Mouse (Mus musculus) limb, embryonic 11.5 days (tissue): ENCODE results near the gene Tspan14. TPM values are rescaled to one million over a fixed set of nuclear protein-coding genes. Genes with fewer than 3 reads are reported as not detected.

Experiments
- ATAC-seq: fragments of 200-750 bp; cut with Nextera tagmentation; 2 replicates; pipeline ENCODE4 v1.8.0; 2017; ENCODE audit warnings: low read depth; ENCODE audit not compliant: insufficient number of reproducible peaks, low FRiP score, low TSS enrichment
- DNase-seq: peaks from one replicate; pipeline ENCODE4 v3.0.0-alpha.2; 2015; ENCODE audit warnings: low spot score
- H3K27ac ChIP-seq: fragments of 300-500 bp; sonication (generic); replicated peaks from 2 replicates; pipeline ENCODE4 v1.5.1; 2014; ENCODE audit warnings: low read depth, mild to moderate bottlenecking, low read length
- H3K27me3 ChIP-seq: fragments of 300-500 bp; sonication (generic); 2 replicates; pipeline ENCODE4 v1.6.1; 2014; ENCODE audit warnings: mild to moderate bottlenecking, low read length, mixed read lengths; ENCODE audit not compliant: control insufficient read depth, insufficient read depth
- H3K36me3 ChIP-seq: fragments of 300-500 bp; sonication (generic); 2 replicates; pipeline ENCODE4 v1.6.1; 2014; ENCODE audit warnings: mild to moderate bottlenecking, low read length, moderate library complexity, mixed read lengths; ENCODE audit not compliant: control insufficient read depth, insufficient read depth
- H3K4me1 ChIP-seq: fragments of 300-500 bp; sonication (generic); 2 replicates; pipeline ENCODE4 v1.6.1; 2014; ENCODE audit warnings: low read length, mixed read lengths; ENCODE audit not compliant: control insufficient read depth, insufficient read depth
- H3K4me2 ChIP-seq: fragments of 300-500 bp; sonication (generic); 2 replicates; pipeline ENCODE4 v1.6.1; 2014; ENCODE audit warnings: low read depth, mild to moderate bottlenecking, moderate library complexity; ENCODE audit not compliant: severe bottlenecking
- H3K4me3 ChIP-seq: fragments of 300-500 bp; sonication (generic); 2 replicates; pipeline ENCODE4 v1.5.1; 2014; ENCODE audit warnings: low read depth, low read length
- H3K9ac ChIP-seq: fragments of 300-500 bp; sonication (generic); 2 replicates; pipeline ENCODE4 v1.6.1; 2014; ENCODE audit warnings: mild to moderate bottlenecking, low read length
- H3K9me3 ChIP-seq: fragments of 300-500 bp; sonication (generic); 2 replicates; pipeline ENCODE4 v1.6.1; 2016; ENCODE audit warnings: low read length; ENCODE audit not compliant: control insufficient read depth
- WGBS: fragments of 180-500 bp; shearing (Covaris S2); extraction: QIAGEN DNeasy Blood & Tissue Kit; methylation state at CpG from one replicate; pipeline ENCODE4 v1.1.7; 2014; 5-methylcytosine and 5-hydroxymethylcytosine counted together
- polyA plus RNA-seq: library from polyadenylated mRNA; unstranded; fragments of >200 nt; fragmentation: Nextera tagmentation; extraction: Ambion mirVana; gene quantifications from 2 replicates; pipeline ENCODE4 v1.2.1, GENCODE M21; 2014

The Tspan14 gene
- polyA plus RNA-seq, 1 experiment from 2014 or later: 87.0 TPM

GRCm38 (mm10) chr14:40914701-40915100 lies 51.9 kb downstream of the Tspan14 start:
- Histone ChIP-seq H3K27me3 (no peaks in the 10 kb centered on the region), H3K4me1 (no peaks in the 10 kb centered on the region), H3K4me2 (no peak overlapping the region), H3K27ac (no peak overlapping the region), H3K9me3 (no peaks in the 10 kb centered on the region), H3K9ac (no peak overlapping the region), H3K4me3 (no peak overlapping the region), H3K36me3 (peaks cover 2% of the 10 kb centered on the region; the same call in 1 of the 2 replicates)
- no peak for DNase-seq
- WGBS: 73% methylated on average over 3 of the region's 3 CpGs
- ATAC-seq: no peak

GRCm38 (mm10) chr14:40913709-40914108 lies 52.9 kb downstream of the Tspan14 start:
- Histone ChIP-seq H3K4me3 (no peak overlapping the region), H3K4me2 (no peak overlapping the region), H3K4me1 (no peaks in the 10 kb centered on the region), H3K36me3 (peaks cover 2% of the 10 kb centered on the region; the same call in 1 of the 2 replicates), H3K27ac (no peak overlapping the region), H3K9ac (no peak overlapping the region), H3K9me3 (no peaks in the 10 kb centered on the region), H3K27me3 (no peaks in the 10 kb centered on the region)
- ATAC-seq (no peak), DNase-seq (no peak)
- 53% methylated on average over 6 of the region's 6 CpGs for WGBS

DNA sequence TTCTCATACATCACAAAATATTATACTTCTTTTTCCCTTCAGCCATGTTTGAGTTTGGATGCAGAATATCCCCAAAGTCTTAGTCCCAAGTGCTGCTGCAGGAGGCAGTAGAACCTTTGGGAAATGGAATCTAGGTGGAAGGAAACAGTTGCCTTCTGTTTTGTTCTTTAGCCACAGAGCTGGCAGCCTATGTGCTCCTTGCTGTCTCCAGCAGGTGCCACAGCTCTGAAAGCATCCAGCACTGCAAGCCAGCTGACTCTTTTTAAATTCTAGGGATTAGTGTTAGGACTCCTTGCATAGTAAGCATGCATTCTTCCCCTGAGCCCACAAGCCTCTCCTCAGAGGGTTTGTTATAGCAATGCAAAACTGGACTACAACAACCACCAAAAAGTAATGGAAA lies 55.1 kb downstream of the Tspan14 start:
- H3K27me3 ChIP-seq: no peaks in the 10 kb centered on the region
- no peaks in the 10 kb centered on the region for H3K4me1 ChIP-seq
- no peaks in the 10 kb centered on the region for H3K9me3 ChIP-seq
- H3K9ac ChIP-seq: no peak overlapping the region
- H3K4me3 ChIP-seq: no peak overlapping the region
- ATAC-seq (no peak), DNase-seq (no peak)
- peaks cover 6% of the 10 kb centered on the region; the same call in 1 of the 2 replicates for H3K36me3 ChIP-seq
- H3K27ac ChIP-seq: no peak overlapping the region
- H3K4me2 ChIP-seq: no peak overlapping the region

DNA sequence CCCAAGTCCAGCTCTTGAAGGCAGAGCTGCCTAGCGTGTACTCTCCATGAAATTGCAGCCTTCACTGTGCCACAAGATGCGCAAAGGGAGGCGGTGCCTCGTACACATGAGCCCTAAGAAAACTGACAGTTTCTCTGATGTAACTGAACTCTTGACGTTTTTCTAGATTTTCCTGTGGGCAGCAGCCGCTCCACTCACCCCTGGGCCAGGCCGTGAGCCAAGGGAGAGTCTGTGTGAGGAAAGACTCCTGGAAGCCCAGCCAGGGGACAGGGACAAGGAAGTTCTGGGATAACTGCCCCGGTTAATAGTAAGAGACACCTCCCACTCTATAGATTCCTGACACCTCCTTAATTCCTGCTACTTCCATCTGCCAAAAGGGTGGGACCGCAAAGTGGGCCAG lies 57.8 kb downstream of the Tspan14 start:
- no peak overlapping the region for H3K4me3 ChIP-seq
- no peaks in the 10 kb centered on the region for H3K27me3 ChIP-seq
- H3K36me3 ChIP-seq: peaks cover 4% of the 10 kb centered on the region; the same call in 1 of the 2 replicates
- no peak overlapping the region for H3K4me2 ChIP-seq
- no peak overlapping the region for H3K9ac ChIP-seq
- no peaks in the 10 kb centered on the region for H3K4me1 ChIP-seq
- WGBS: 93% methylated on average over 9 of the region's 9 CpGs
- no peak for DNase-seq
- H3K9me3 ChIP-seq: no peaks in the 10 kb centered on the region
- no peak for ATAC-seq
- H3K27ac ChIP-seq: no peak overlapping the region

GRCm38 (mm10) chr14:40906770-40907169 lies 59.8 kb downstream of the Tspan14 start:
- Histone ChIP-seq H3K4me2 (no peak overlapping the region), H3K36me3 (peaks cover 4% of the 10 kb centered on the region; the same call in 1 of the 2 replicates), H3K4me3 (no peak overlapping the region), H3K27me3 (no peaks in the 10 kb centered on the region), H3K4me1 (no peaks in the 10 kb centered on the region), H3K27ac (no peak overlapping the region), H3K9ac (no peak overlapping the region), H3K9me3 (no peaks in the 10 kb centered on the region)
- DNase-seq (no peak), ATAC-seq (no peak)
- 90% methylated on average over 9 of the region's 9 CpGs for WGBS

GRCm38 (mm10) chr14:40905813-40906212 lies 60.8 kb downstream of the Tspan14 start:
- Histone ChIP-seq H3K4me3 (no peak overlapping the region), H3K4me1 (no peaks in the 10 kb centered on the region), H3K27me3 (no peaks in the 10 kb centered on the region), H3K36me3 (peaks cover 4% of the 10 kb centered on the region; the same call in 1 of the 2 replicates), H3K9me3 (no peaks in the 10 kb centered on the region), H3K27ac (no peak overlapping the region), H3K9ac (no peak overlapping the region), H3K4me2 (no peak overlapping the region)
- DNase-seq (no peak), ATAC-seq (no peak)
- 92% methylated on average over 8 of the region's 8 CpGs for WGBS

DNA sequence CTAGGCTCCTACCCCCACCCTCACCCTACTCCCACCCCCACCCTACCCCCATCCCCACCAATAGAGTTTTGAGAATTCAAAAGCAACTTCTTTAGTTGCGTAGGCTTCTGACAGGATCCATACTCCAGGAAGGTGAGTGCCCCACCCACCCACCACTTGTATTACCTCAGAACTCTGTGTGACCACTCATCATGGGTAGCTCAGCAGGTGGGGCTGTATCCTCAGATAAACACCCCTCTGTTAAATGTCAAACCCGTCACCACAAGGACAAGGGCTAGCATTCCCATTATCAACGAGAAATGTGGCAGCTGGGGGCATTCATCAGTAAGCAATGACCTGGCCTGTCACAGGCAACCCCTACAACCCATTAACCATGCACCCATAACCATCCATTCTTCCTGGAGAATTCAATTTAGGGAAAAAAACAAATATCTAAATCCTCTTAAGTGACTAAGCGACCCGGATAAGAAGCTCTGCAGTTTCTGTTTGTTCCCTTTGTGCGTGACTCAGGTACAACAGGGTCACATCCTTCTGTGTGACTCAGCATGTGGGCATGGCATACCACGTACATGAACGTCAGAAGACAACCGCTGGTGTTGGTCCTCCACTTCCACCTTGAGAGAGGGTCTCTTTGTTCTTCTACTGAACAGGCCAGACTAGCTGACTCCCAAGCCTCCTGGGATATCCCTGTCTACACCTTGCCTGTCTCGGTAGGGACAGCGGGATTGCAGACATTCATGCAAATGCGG lies 64.1 kb downstream of the Tspan14 start:
- no peak for DNase-seq
- no peak for ATAC-seq
- Histone ChIP-seq H3K27me3 (no peaks in the 10 kb centered on the region), H3K9me3 (no peaks in the 10 kb centered on the region), H3K27ac (no peak overlapping the region), H3K4me1 (no peaks in the 10 kb centered on the region), H3K4me2 (no peak overlapping the region), H3K36me3 (no peaks in the 10 kb centered on the region), H3K9ac (no peak overlapping the region), H3K4me3 (no peak overlapping the region)
- 83% methylated on average over 12 of the region's 12 CpGs for WGBS

DNA sequence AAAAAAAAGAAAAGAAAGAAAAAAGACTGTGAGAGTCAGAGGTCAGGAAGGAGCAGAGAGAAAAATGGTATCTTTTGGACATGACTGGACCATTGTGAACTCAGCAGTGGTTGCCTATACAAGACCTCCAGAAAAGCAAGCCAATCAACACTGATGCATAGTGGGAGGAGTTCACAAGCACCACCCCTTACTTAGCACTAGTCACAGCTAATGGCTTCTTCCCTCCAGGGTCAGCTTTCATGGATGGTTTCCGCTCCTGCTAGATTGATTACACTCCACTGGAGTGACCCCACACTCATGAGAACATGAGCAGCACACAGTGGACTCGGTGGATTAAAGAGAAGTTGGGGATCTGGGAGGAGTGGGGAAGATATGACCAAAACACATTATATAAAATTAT lies 66.3 kb downstream of the Tspan14 start:
- DNase-seq: no peak
- WGBS: 60% methylated on average over 2 of the region's 2 CpGs

GRCm38 (mm10) chr14:40897916-40898315 lies 68.7 kb downstream of the Tspan14 start:
- Histone ChIP-seq H3K36me3 (no peaks in the 10 kb centered on the region), H3K27me3 (no peaks in the 10 kb centered on the region), H3K4me2 (no peak overlapping the region), H3K27ac (no peak overlapping the region), H3K4me3 (no peak overlapping the region), H3K4me1 (0 out of 2 replicates have a peak, but pooled peaks cover 3% of the 10 kb centered on the region), H3K9ac (no peak overlapping the region), H3K9me3 (no peaks in the 10 kb centered on the region)
- ATAC-seq: no peak
- 85% methylated on average over 3 of the region's 3 CpGs for WGBS
- no peak for DNase-seq

More for the DNA sequence above, 66.3 kb downstream of the Tspan14 start:
- Histone ChIP-seq H3K4me2 (no peak overlapping the region), H3K4me1 (no peaks in the 10 kb centered on the region), H3K27ac (no peak overlapping the region), H3K27me3 (no peaks in the 10 kb centered on the region), H3K4me3 (no peak overlapping the region), H3K36me3 (no peaks in the 10 kb centered on the region), H3K9me3 (no peaks in the 10 kb centered on the region), H3K9ac (no peak overlapping the region)
- no peak for ATAC-seq
